Mouse (Mus musculus) naive thymus-derived CD4-positive, alpha-beta T cell, adult 5 months (primary cell): ENCODE measurements around the gene Atp5c1. TPM values are rescaled to one million over a fixed set of nuclear protein-coding genes. Genes with fewer than 3 reads are reported as not detected.

Experiments
- polyA plus RNA-seq: library from polyadenylated mRNA; unstranded; fragments of 100-300 nt; shearing (Covaris generic); gene quantifications from one replicate; pipeline ENCODE4 v1.2.1, GENCODE M21; 2017

Atp5c1 gene
- 334 TPM for polyA plus RNA-seq

DNA sequence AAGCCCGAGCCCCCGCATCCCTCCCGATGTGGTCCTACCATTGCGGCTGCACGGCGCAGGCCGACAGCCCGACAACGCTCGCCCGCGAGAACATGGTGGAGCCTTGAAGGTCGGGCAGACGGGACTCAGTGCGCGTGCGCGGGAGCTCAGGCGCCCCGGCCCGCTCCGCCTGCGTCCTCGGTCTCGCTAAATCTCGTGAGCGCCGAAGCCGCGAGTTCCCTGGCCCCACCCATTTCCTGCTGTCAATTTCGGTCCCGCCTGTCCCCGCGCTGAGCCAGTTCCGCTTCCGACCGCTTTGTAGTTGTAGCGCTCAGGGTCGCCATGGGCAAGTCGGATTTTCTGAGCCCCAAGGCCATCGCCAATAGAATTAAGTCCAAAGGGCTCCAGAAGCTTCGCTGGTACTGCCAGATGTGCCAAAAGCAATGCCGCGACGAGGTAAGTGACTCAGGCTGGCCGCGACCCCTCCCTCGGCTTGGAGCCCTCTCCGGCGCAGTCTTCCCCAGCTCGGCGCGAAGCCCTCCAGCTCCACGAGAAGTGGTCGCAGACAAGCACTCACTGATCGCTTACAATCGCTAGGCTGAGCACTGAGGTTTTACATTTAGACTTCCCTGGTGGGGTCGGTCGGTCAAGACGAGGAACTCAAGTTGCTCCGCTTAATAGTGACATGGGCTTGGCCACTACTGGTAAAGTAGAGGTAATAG is at the start of gene Atp5c1, which contains the start of gene Kin:
Gene Atp5c1, minus strand, starts transcription at position 201 of the 701 bp plus-strand sequence.
Gene Kin, plus strand, starts transcription at position 284 of the 701 bp plus-strand sequence.

GRCm38 (mm10) chr2:10048461-10048860 is 31.8 kb downstream of the Atp5c1 start, which contains the start of gene Taf3:
TSS of gene Taf3 (minus strand) at chr2:10048596.

Other genes starting within 250 kb of the Atp5c1 start
- not detected for gene 4930412O13Rik, start 199.3 kb downstream of the Atp5c1 start, polyA plus RNA-seq
- not detected for gene 9230102O04Rik, start 191.0 kb downstream of the Atp5c1 start, polyA plus RNA-seq
- 39.9 TPM for gene Gata3, start 190.5 kb downstream of the Atp5c1 start, polyA plus RNA-seq
- gene Taf3, start 31.9 kb downstream of the Atp5c1 start, polyA plus RNA-seq, result 30.4 TPM
- 53.2 TPM for gene Kin, start 83 bp upstream of the Atp5c1 start, polyA plus RNA-seq
- gene Itih2, start 50.9 kb upstream of the Atp5c1 start, polyA plus RNA-seq, result not detected
- 2.7 TPM for gene Itih5, start 73.1 kb upstream of the Atp5c1 start, polyA plus RNA-seq